8 mouse cellular contexts compared by ENCODE assay signal in the genomic region with DNA sequence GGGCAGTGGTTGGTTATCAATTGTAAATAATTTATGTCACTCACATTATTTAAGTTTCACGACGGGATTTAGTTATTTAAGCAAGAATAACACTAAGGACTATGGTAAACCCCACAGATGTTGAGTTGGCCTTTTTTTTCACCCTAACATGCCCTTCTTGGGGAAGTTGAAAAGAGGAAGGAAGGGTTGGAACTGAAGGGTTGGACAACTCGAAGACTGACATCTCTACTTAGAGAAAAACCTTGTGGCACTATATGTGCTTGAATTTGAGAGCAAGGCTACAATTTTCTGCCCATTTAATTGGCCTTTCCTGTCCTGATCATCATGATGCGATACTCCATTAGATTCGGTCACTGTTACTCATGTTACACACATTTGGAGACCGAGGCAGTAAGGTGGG. TPM values are rescaled to one million over a fixed set of nuclear protein-coding genes. Genes with fewer than 3 reads are reported as not detected.
DNase-seq lines count a peak whose midpoint lies in the region; ATAC-seq and TF ChIP-seq lines count a peak whose summit lies in the region.

No protein-coding gene starts in this region.

- no peak overlapping the region; the same call in 1 of the 2 replicates for H3K9ac ChIP-seq in kidney, embryonic 15.5 days
- no peak overlapping the region for H3K9ac ChIP-seq in embryonic facial prominence, embryonic 15.5 days
- H3K9ac ChIP-seq in intestine, postnatal 0 days (ENCODE audit: low read depth, low read length), result no peak overlapping the region

- H3K27ac ChIP-seq in kidney, embryonic 15.5 days, result no peak overlapping the region
- no peak overlapping the region for H3K27ac ChIP-seq in embryonic facial prominence, embryonic 15.5 days (replicated peaks)
- no peak overlapping the region for H3K27ac ChIP-seq in intestine, postnatal 0 days (ENCODE audit: low read depth, low read length)

- H3K27me3 ChIP-seq in kidney, embryonic 15.5 days, result no peaks in the 10 kb centered on the region
- no peaks in the 10 kb centered on the region for H3K27me3 ChIP-seq in embryonic facial prominence, embryonic 15.5 days
- no peaks in the 10 kb centered on the region for H3K27me3 ChIP-seq in intestine, postnatal 0 days (replicated peaks; ENCODE audit: control insufficient read depth, insufficient read depth, low read length)

- H3K4me1 ChIP-seq in kidney, embryonic 15.5 days, result peaks cover 20% of the 10 kb centered on the region
- H3K4me1 ChIP-seq in embryonic facial prominence, embryonic 15.5 days, result peaks cover 18% of the 10 kb centered on the region
- H3K4me1 ChIP-seq in intestine, postnatal 0 days (replicated peaks; ENCODE audit: control insufficient read depth, insufficient read depth, low read length), result no peaks in the 10 kb centered on the region

- peak overlapping the region; percentile 92 for H3K4me2 ChIP-seq in kidney, embryonic 15.5 days
- peak overlapping the region; percentile 90 for H3K4me2 ChIP-seq in embryonic facial prominence, embryonic 15.5 days (replicated peaks)
- no peak overlapping the region for H3K4me2 ChIP-seq in intestine, postnatal 0 days (replicated peaks; ENCODE audit: low read depth)

- no peaks in the 10 kb centered on the region for H3K9me3 ChIP-seq in kidney, embryonic 15.5 days (replicated peaks)
- H3K9me3 ChIP-seq in embryonic facial prominence, embryonic 15.5 days (replicated peaks), result no peaks in the 10 kb centered on the region
- no peaks in the 10 kb centered on the region for H3K9me3 ChIP-seq in intestine, postnatal 0 days (ENCODE audit: control insufficient read depth)

- no peak for DNase-seq in kidney, postnatal 14 days
- DNase-seq in cerebellum, postnatal 4 days (ENCODE audit: low spot score in 2 of 2), result no peak
- DNase-seq in layer of hippocampus, adult 11-12 months (ENCODE audit: low spot score), result no peak
- DNase-seq in testis, postnatal 10 days (ENCODE audit: low spot score), result no peak

- no peak overlapping the region for H3K4me3 ChIP-seq in kidney, embryonic 15.5 days (replicated peaks)
- H3K4me3 ChIP-seq in embryonic facial prominence, embryonic 15.5 days (replicated peaks), result peak overlapping the region; percentile 77; the same call in 1 of the 2 replicates
- H3K4me3 ChIP-seq in intestine, postnatal 0 days (ENCODE audit: low read depth, low read length), result peak overlapping the region; percentile 52; the same call in 1 of the 2 replicates

- no peaks in the 10 kb centered on the region for H3K36me3 ChIP-seq in kidney, embryonic 15.5 days
- H3K36me3 ChIP-seq in embryonic facial prominence, embryonic 15.5 days, result no peaks in the 10 kb centered on the region
- H3K36me3 ChIP-seq in intestine, postnatal 0 days (ENCODE audit: control insufficient read depth, insufficient read depth), result no peaks in the 10 kb centered on the region

- WGBS in kidney, embryonic 15.5 days, result 75% methylated on average over 6 of the region's 6 CpGs
- 79% methylated on average over 6 of the region's 6 CpGs for WGBS in embryonic facial prominence, embryonic 15.5 days
- 70% methylated on average over 6 of the region's 6 CpGs for WGBS in intestine, postnatal 0 days

- TF ChIP-seq CTCF in intestine, postnatal 0 days (IDR thresholded peaks at IDR 0.05; ENCODE audit: low read depth), result no peak

- no peak for ATAC-seq in kidney, embryonic 15.5 days (replicated peaks; ENCODE audit: low FRiP score)
- ATAC-seq in embryonic facial prominence, embryonic 15.5 days (ENCODE audit: insufficient number of reproducible peaks, low FRiP score, low TSS enrichment, low read depth), result no peak
- no peak for ATAC-seq in intestine, postnatal 0 days
- ATAC-seq in monocyte, adult 5-6 weeks (replicated peaks; ENCODE audit: insufficient number of reproducible peaks, low FRiP score, low TSS enrichment, poor library complexity, severe bottlenecking), result peak; percentile 47

RNA-seq across cellular contexts. Expression of a gene that starts 0.7 kb away (rescaled TPM):
- polyA plus RNA-seq in kidney, embryonic 15.5 days (2015; fragmentation: Nextera tagmentation; extraction: Ambion mirVana), result 7.3 and 9.0 TPM in 2 replicates
- 9.1 and 9.4 TPM in 2 replicates for polyA plus RNA-seq in embryonic facial prominence, embryonic 15.5 days (2015; fragmentation: Nextera tagmentation; extraction: Ambion mirVana)
- 1.4 and 2.0 TPM in 2 replicates for polyA plus RNA-seq in intestine, postnatal 0 days (2015; fragmentation: Nextera tagmentation; extraction: Ambion mirVana)
- 13.7 to 31.0 TPM (median 27.2 TPM) in 3 replicates for total RNA-seq in monocyte, adult 5-6 weeks (2017)
